Mouse (Mus musculus) midbrain, postnatal 0 days (tissue): ENCODE data around the gene Sars. TPM values are rescaled to one million over a fixed set of nuclear protein-coding genes. Genes with fewer than 3 reads are reported as not detected.

ENCODE experiments used
- ATAC-seq: fragments of 200-750 bp; cut with Nextera tagmentation; 2 replicates; pipeline ENCODE4 v1.8.0; 2017; ENCODE audit warnings: moderate number of reproducible peaks, mild to moderate bottlenecking, moderate TSS enrichment, moderate library complexity; ENCODE audit not compliant: low FRiP score
- DNase-seq: peaks from one replicate; pipeline ENCODE4 v3.0.0-alpha.2; 2015; ENCODE audit warnings: low spot score
- H3K27ac ChIP-seq: fragments of 300-500 bp; sonication (generic); 2 replicates; pipeline ENCODE4 v1.5.1; 2014; ENCODE audit warnings: low read depth, mild to moderate bottlenecking, low read length, mixed read lengths
- H3K27me3 ChIP-seq: fragments of 300-500 bp; sonication (generic); 2 replicates; pipeline ENCODE4 v1.6.1; 2014; ENCODE audit warnings: low read length, control low read depth, mixed read lengths; ENCODE audit not compliant: insufficient read depth
- H3K36me3 ChIP-seq: fragments of 300-500 bp; sonication (generic); 2 replicates; pipeline ENCODE4 v1.6.1; 2014; ENCODE audit warnings: low read length, control low read depth, mixed read lengths; ENCODE audit not compliant: insufficient read depth
- H3K4me1 ChIP-seq: fragments of 300-500 bp; sonication (generic); 2 replicates; pipeline ENCODE4 v1.6.1; 2014; ENCODE audit warnings: mild to moderate bottlenecking, control low read depth, antibody characterized with exemption, low read length, mixed read lengths; ENCODE audit not compliant: insufficient read depth
- H3K4me2 ChIP-seq: fragments of 300-500 bp; sonication (generic); 2 replicates; pipeline ENCODE4 v1.6.1; 2014; ENCODE audit warnings: low read depth, mild to moderate bottlenecking, low read length, mixed read lengths; ENCODE audit not compliant: poor library complexity, severe bottlenecking
- H3K4me3 ChIP-seq: fragments of 300-500 bp; sonication (generic); 2 replicates; pipeline ENCODE4 v1.5.1; 2014; ENCODE audit warnings: low read depth, mild to moderate bottlenecking, low read length, moderate library complexity
- H3K9ac ChIP-seq: fragments of 300-500 bp; sonication (generic); replicated peaks from 2 replicates; pipeline ENCODE4 v1.6.1; 2014; ENCODE audit warnings: mild to moderate bottlenecking, low read length, moderate library complexity, mixed read lengths; ENCODE audit not compliant: poor library complexity, severe bottlenecking
- H3K9me3 ChIP-seq: fragments of 300-500 bp; sonication (generic); 2 replicates; pipeline ENCODE4 v1.6.1; 2016; ENCODE audit warnings: low read length, control low read depth
- CTCF ChIP-seq: IDR thresholded peaks from 2 replicates; pipeline ENCODE4 v1.5.1; 2016; ENCODE audit warnings: antibody characterized with exemption, mild to moderate bottlenecking
- WGBS: fragments of 180-500 bp; shearing (Covaris S2); extraction: QIAGEN DNeasy Blood & Tissue Kit; methylation state at CpG from one replicate; pipeline ENCODE4 v1.1.7; 2014; 5-methylcytosine and 5-hydroxymethylcytosine counted together
- polyA plus RNA-seq: library from polyadenylated mRNA; unstranded; fragments of >200 nt; fragmentation: Nextera tagmentation; extraction: Ambion mirVana; gene quantifications from 2 replicates; pipeline ENCODE4 v1.2.1, GENCODE M21; 2015
- total RNA-seq: library from RNA; depleted of rRNA; stranded (reverse); fragments of >200 nt; gene quantifications from 2 replicates; pipeline ENCODE4 v1.2.3, GENCODE M21; 2014

The Sars gene
- total and polyA plus RNA-seq, 2 experiments from 2014 or later, result 160 to 223 TPM

DNA sequence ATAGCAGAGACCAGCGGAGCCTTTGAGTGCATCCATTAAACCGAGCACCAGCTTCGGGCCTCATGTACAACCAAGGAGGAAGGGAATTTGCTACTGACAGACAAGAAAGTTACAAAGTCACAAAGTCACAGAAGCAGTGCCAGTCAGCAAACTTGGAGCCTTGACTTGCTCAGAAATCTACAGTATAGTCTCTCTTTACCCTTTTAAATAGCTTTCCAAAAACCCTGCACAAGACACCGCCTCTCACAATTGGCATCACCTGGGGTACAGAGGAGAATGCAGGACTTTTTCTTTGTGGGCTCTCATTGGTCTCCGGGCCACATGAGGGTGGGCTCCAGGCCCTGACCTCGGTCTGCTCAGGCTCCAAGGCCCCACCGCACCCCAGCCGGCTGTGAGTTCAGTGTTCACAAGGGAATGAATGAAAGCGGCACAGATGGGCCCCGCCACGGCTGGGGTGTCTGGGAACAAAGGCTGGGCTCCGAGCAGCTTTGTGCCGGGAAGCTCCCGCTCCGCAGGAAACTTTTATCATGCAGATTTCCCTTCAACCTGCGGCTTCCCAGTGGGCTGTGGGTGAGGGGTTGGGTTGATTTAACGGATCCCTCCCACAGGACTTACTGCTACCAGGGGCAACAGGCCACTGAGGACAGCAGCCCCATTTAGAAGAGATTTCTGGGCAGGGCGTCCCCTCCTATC is 11.7 kb downstream of the Sars start:
- Histone ChIP-seq H3K27ac (0 out of 2 replicates have a peak overlapping the region, but pooled peaks have one; percentile 26), H3K4me2 (no peak overlapping the region), H3K4me3 (no peak overlapping the region), H3K27me3 (no peaks in the 10 kb centered on the region), H3K9me3 (no peaks in the 10 kb centered on the region), H3K4me1 (no peaks in the 10 kb centered on the region), H3K36me3 (peaks cover 36% of the 10 kb centered on the region), H3K9ac (no peak overlapping the region)
- 17% methylated on average over 18 of the region's 18 CpGs for WGBS
- peak; percentile 67 for DNase-seq
- peak; percentile 74 for ATAC-seq
- TF ChIP-seq CTCF, result no peak

DNA sequence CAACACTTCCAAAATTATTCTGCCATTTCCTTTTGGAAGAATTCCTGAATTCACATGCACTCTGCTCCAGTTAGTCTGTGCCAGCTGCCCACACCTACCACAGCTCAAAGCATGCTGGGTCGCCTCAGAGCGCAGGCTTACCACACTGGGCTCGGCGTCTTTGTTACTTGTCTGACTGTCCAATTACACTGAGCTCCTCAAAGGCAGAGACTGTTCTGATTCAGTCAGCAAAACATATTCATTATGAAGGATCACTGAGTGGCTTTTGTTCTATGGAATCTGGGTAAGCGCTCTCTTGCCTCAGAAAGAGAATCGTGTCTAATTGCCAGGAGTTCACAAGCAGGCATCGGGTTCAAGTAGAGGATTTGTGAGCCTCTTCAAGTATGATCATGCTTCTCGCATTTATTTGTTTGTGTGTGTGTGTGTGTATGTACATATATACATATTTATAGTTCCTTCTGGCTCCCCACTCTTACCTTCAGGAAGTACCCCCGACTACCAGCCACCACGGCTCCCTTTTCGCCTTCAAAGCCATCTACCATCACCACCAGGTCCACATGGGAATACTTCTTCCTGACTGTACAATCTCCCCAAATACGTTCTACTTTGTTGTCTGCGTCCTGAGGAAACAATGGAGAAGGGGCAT is 12.3 kb downstream of the Sars start:
- no peak for TF ChIP-seq CTCF
- no peak overlapping the region for H3K9ac ChIP-seq
- H3K4me1 ChIP-seq, result no peaks in the 10 kb centered on the region
- no peaks in the 10 kb centered on the region for H3K27me3 ChIP-seq
- ATAC-seq (no peak; the same call in 1 of the 2 replicates), DNase-seq (no peak)
- no peak overlapping the region for H3K4me2 ChIP-seq
- peaks cover 43% of the 10 kb centered on the region for H3K36me3 ChIP-seq
- no peak overlapping the region for H3K4me3 ChIP-seq
- H3K27ac ChIP-seq, result 0 out of 2 replicates have a peak overlapping the region, but pooled peaks have one; percentile 26
- H3K9me3 ChIP-seq, result no peaks in the 10 kb centered on the region
- 36% methylated on average over 13 of the region's 13 CpGs for WGBS

DNA sequence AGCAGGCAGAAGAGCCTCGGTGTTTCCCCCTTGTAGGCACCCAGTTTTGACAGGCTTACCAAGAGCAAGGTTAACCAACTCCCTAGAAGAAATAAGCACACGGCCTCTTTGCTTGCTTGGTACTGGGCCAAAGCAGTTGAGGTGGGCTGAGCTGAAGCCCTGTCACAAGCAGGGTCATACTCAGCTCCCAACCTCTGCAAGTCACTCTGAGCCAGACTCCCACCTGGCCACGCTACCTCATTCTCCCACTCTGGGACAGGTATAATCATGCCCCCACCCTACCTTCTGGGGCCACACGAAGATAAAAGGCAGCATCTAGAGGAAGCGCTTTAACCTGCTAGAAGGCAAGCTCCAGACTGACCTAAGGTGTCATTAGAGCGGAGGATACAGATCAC is 19.4 kb downstream of the Sars start:
- 0 out of 2 replicates have a peak overlapping the region, but pooled peaks have one; percentile 9 for H3K27ac ChIP-seq
- no peak overlapping the region for H3K9ac ChIP-seq
- TF ChIP-seq CTCF, result no peak
- 64% methylated on average over 6 of the region's 6 CpGs for WGBS
- H3K4me1 ChIP-seq, result peaks cover 5% of the 10 kb centered on the region; the same call in 1 of the 2 replicates
- H3K27me3 ChIP-seq, result no peaks in the 10 kb centered on the region
- H3K4me3 ChIP-seq, result no peak overlapping the region
- ATAC-seq (no peak; the same call in 1 of the 2 replicates), DNase-seq (no peak)
- H3K36me3 ChIP-seq, result peaks cover 43% of the 10 kb centered on the region
- H3K9me3 ChIP-seq, result no peaks in the 10 kb centered on the region
- no peak overlapping the region for H3K4me2 ChIP-seq

DNA sequence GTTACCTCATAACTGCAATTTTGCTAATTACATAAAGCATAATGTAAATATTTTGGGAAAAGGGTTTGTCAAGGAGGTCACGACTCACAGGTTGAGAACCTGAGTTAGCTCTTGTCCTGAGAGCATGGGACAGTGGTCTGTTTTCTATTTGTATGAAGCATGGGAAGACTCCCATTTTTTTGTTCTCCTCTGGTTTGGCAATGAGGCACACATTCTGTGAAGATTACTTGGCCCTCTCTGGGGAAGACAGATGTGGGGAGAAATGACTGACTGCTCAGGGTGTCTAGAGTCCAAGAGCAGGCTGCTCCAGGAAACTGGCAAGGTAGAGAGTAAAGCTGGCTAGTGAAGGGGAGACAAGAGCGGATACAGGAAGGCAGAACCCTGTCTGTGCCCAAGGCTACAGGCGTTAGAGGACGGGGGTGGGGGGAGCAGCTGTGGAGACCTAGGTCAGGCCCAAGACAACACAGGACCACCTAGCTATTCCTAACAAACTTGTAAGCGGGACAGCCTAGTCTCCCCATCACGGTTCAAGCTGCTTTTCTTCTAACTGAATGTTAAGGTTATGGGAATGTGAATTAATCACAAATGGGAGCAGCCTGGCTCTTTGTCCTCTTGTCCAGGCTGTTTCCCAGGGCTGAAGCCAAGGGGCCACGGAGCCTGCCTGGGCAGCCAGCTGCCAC is 19.9 kb downstream of the Sars start:
- Histone ChIP-seq H3K9me3 (no peaks in the 10 kb centered on the region), H3K27ac (0 out of 2 replicates have a peak overlapping the region, but pooled peaks have one; percentile 9), H3K4me1 (peaks cover 5% of the 10 kb centered on the region; the same call in 1 of the 2 replicates), H3K27me3 (no peaks in the 10 kb centered on the region), H3K36me3 (peaks cover 43% of the 10 kb centered on the region), H3K4me3 (no peak overlapping the region), H3K9ac (no peak overlapping the region), H3K4me2 (no peak overlapping the region)
- no peak for TF ChIP-seq CTCF
- ATAC-seq, result no peak
- WGBS, result 39% methylated on average over 7 of the region's 7 CpGs
- peak; percentile 25 for DNase-seq

DNA sequence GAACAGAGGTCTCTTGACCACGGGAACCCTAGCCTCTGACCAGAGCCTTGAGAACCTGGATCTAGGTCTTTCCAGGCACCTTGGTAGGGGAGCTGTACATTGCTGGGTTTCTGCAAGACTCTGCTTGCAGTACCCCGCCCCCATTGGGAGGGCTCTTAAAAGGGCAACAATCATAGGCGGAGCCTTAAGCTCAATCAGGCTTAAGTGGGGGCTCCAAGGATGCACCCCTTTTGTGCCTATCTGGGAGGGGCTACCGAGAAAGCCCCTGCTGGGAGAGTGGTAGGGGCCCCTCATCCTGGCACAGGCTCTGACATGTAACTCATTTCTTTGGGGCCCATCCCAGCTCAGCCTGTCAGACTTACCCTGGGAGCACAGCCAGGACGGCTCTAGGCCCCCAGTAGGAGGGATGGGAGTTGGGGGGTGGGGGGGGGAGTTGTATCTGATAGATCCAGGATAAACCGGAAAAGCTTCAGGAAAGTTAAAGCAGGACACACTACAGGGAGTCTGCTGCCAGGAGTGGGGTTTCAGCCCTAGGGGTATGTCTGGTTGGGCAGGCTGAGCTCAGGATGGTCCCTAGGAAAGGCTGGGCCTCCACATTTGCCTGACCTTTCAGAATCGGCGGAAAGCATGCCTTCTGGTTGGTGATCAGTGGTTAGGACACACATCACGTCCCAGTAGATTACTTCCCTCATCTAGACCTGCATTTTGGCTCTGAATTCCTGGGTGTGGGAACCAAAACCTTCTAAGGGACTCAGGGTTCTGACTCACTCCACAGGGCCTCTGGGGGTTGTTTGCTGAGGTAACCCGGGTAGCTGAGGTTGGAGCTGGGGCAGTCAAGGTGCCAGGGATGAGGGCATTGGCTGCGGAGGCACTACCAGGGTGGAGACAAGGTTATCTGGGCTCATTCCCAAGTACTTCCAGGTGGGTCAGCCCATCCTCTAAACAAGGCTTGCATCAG is 20.9 kb downstream of the Sars start:
- peak; percentile 80 for DNase-seq
- peak; percentile 73 for ATAC-seq
- H3K9me3 ChIP-seq, result no peaks in the 10 kb centered on the region
- H3K36me3 ChIP-seq, result peaks cover 40% of the 10 kb centered on the region
- H3K4me2 ChIP-seq, result peak overlapping the region; percentile 37
- TF ChIP-seq CTCF, result no peak
- no peaks in the 10 kb centered on the region for H3K27me3 ChIP-seq
- peak overlapping the region; percentile 17; the same call in 1 of the 2 replicates for H3K4me3 ChIP-seq
- 21% methylated on average over 11 of the region's 11 CpGs for WGBS
- H3K27ac ChIP-seq, result no peak overlapping the region
- H3K4me1 ChIP-seq, result peaks cover 5% of the 10 kb centered on the region; the same call in 1 of the 2 replicates
- peak overlapping the region; percentile 34; the same call in 1 of the 2 replicates for H3K9ac ChIP-seq
